Mouse (Mus musculus) embryonic facial prominence, embryonic 12.5 days (tissue): ENCODE results near the gene Lpcat4. TPM values are rescaled to one million over a fixed set of nuclear protein-coding genes. Genes with fewer than 3 reads are reported as not detected.
"Not testable (repeated sequence)": the region's sequence is repeated elsewhere in the genome, so short reads cannot be mapped to it uniquely, and the experiment has no call there.

Source experiments
- ATAC-seq: fragments of 200-750 bp; cut with Nextera tagmentation; 2 replicates; pipeline ENCODE4 v1.8.0; 2017; ENCODE audit not compliant: insufficient number of reproducible peaks, insufficient read depth, low FRiP score, low TSS enrichment
- H3K27ac ChIP-seq: fragments of 300-500 bp; sonication (generic); 2 replicates; pipeline ENCODE4 v1.5.1; 2016; ENCODE audit warnings: mild to moderate bottlenecking
- H3K27me3 ChIP-seq: fragments of 300-500 bp; sonication (generic); 2 replicates; pipeline ENCODE4 v1.6.1; 2016; ENCODE audit warnings: mild to moderate bottlenecking, moderate library complexity
- H3K36me3 ChIP-seq: fragments of 300-500 bp; sonication (generic); 2 replicates; pipeline ENCODE4 v1.6.1; 2016; ENCODE audit warnings: mild to moderate bottlenecking
- H3K4me1 ChIP-seq: fragments of 300-500 bp; sonication (generic); 2 replicates; pipeline ENCODE4 v1.6.1; 2016
- H3K4me2 ChIP-seq: fragments of 300-500 bp; sonication (generic); replicated peaks from 2 replicates; pipeline ENCODE4 v1.6.1; 2016; ENCODE audit warnings: mild to moderate bottlenecking, moderate library complexity
- H3K4me3 ChIP-seq: fragments of 300-500 bp; sonication (generic); 2 replicates; pipeline ENCODE4 v1.5.1; 2016; ENCODE audit warnings: mild to moderate bottlenecking
- H3K9ac ChIP-seq: fragments of 300-500 bp; sonication (generic); 2 replicates; pipeline ENCODE4 v1.6.1; 2016; ENCODE audit warnings: mild to moderate bottlenecking, moderate library complexity
- H3K9me3 ChIP-seq: fragments of 300-500 bp; sonication (generic); 2 replicates; pipeline ENCODE4 v1.6.1; 2016; ENCODE audit warnings: mild to moderate bottlenecking, moderate library complexity
- WGBS: fragments of 180-500 bp; shearing (Covaris S2); methylation state at CpG from one replicate; pipeline ENCODE4 v1.1.7; 2016; 5-methylcytosine and 5-hydroxymethylcytosine counted together
- polyA plus RNA-seq: library from polyadenylated mRNA; unstranded; fragments of >200 nt; fragmentation: Nextera tagmentation; extraction: Ambion mirVana; gene quantifications from 2 replicates; pipeline ENCODE4 v1.2.1, GENCODE M21; 2016

The Lpcat4 gene
- polyA plus RNA-seq, 1 experiment from 2014 or later, result 17.7 TPM

GRCm38 (mm10) chr2:112284363-112285030 lies 45.2 kb downstream of the Lpcat4 start:
- peak overlapping the region; percentile 45 for H3K4me3 ChIP-seq
- no peaks in the 10 kb centered on the region for H3K27me3 ChIP-seq
- H3K27ac ChIP-seq, result no peak overlapping the region
- H3K4me2 ChIP-seq, result peak overlapping the region; percentile 84
- H3K4me1 ChIP-seq, result no peaks in the 10 kb centered on the region
- peak overlapping the region; percentile 69 for H3K9ac ChIP-seq
- H3K9me3 ChIP-seq, result no peaks in the 10 kb centered on the region
- H3K36me3 ChIP-seq, result no peaks in the 10 kb centered on the region
- WGBS, result under 1% methylated on average over 21 of the region's 21 CpGs
- ATAC-seq, result peak; percentile 88

GRCm38 (mm10) chr2:112285031-112285390 lies 45.7 kb downstream of the Lpcat4 start:
- no peak for ATAC-seq
- Histone ChIP-seq H3K4me2 (peak overlapping the region; percentile 84), H3K27ac (no peak overlapping the region), H3K4me1 (no peaks in the 10 kb centered on the region), H3K27me3 (no peaks in the 10 kb centered on the region), H3K9ac (no peak overlapping the region), H3K4me3 (peak overlapping the region; percentile 45), H3K9me3 (no peaks in the 10 kb centered on the region), H3K36me3 (no peaks in the 10 kb centered on the region)
- 57% methylated on average over 6 of the region's 6 CpGs for WGBS

- 97% methylated on average over 1 of the region's 1 CpGs for whole genome bisulfite sequencing
- H3K27me3 ChIP-seq, ATAC-seq, H3K4me1 ChIP-seq, H3K9ac ChIP-seq, H3K27ac ChIP-seq, H3K4me3 ChIP-seq, H3K9me3 ChIP-seq, H3K4me2 ChIP-seq, H3K36me3 ChIP-seq: not testable (repeated sequence)
These were observed 46.8 kb downstream of the Lpcat4 start for GRCm38 (mm10) chr2:112286062-112286461.

- Histone ChIP-seq H3K4me3 (no peak overlapping the region), H3K27me3 (no peaks in the 10 kb centered on the region), H3K9ac (no peak overlapping the region), H3K36me3 (no peaks in the 10 kb centered on the region), H3K9me3 (no peaks in the 10 kb centered on the region), H3K4me2 (no peak overlapping the region), H3K4me1 (no peaks in the 10 kb centered on the region), H3K27ac (no peak overlapping the region)
- 69% methylated on average over 4 of the region's 4 CpGs for WGBS
- no peak for ATAC-seq
These were observed 47.8 kb downstream of the Lpcat4 start for GRCm38 (mm10) chr2:112287059-112287458.

- Histone ChIP-seq H3K9ac (no peak overlapping the region), H3K4me2 (no peak overlapping the region), H3K27me3 (no peaks in the 10 kb centered on the region), H3K4me3 (no peak overlapping the region), H3K4me1 (no peaks in the 10 kb centered on the region), H3K9me3 (no peaks in the 10 kb centered on the region), H3K27ac (no peak overlapping the region), H3K36me3 (no peaks in the 10 kb centered on the region)
- 92% methylated on average over 3 of the region's 3 CpGs for WGBS
- ATAC-seq, result no peak
These were observed 50.2 kb downstream of the Lpcat4 start for GRCm38 (mm10) chr2:112289507-112289906.

GRCm38 (mm10) chr2:112292823-112293222 lies 53.6 kb downstream of the Lpcat4 start:
- Histone ChIP-seq H3K4me3 (no peak overlapping the region), H3K27me3 (no peaks in the 10 kb centered on the region), H3K4me2 (no peak overlapping the region), H3K9ac (no peak overlapping the region), H3K36me3 (no peaks in the 10 kb centered on the region), H3K9me3 (no peaks in the 10 kb centered on the region), H3K27ac (no peak overlapping the region), H3K4me1 (no peaks in the 10 kb centered on the region)
- 85% methylated on average over 2 of the region's 2 CpGs for WGBS
- no peak for ATAC-seq

- no peaks in the 10 kb centered on the region for H3K4me1 ChIP-seq
- H3K4me3 ChIP-seq, result no peak overlapping the region
- 74% methylated on average over 3 of the region's 3 CpGs for WGBS
- H3K27ac ChIP-seq, result no peak overlapping the region
- no peaks in the 10 kb centered on the region for H3K9me3 ChIP-seq
- ATAC-seq, result no peak
- no peak overlapping the region for H3K9ac ChIP-seq
- no peak overlapping the region for H3K4me2 ChIP-seq
- H3K27me3 ChIP-seq, result no peaks in the 10 kb centered on the region
- H3K36me3 ChIP-seq, result no peaks in the 10 kb centered on the region
These were observed 56.9 kb downstream of the Lpcat4 start for GRCm38 (mm10) chr2:112296211-112296610.

Other genes with a start within 250 kb of the Lpcat4 start
- gene Olfr1309, start 249.2 kb upstream of the Lpcat4 start, polyA plus RNA-seq, result not detected in 2 replicates
- not detected in 2 replicates for gene Olfr1310, start 226.8 kb upstream of the Lpcat4 start, polyA plus RNA-seq
- gene Olfr1311, start 215.1 kb upstream of the Lpcat4 start, polyA plus RNA-seq, result not detected in 2 replicates
- not detected in 2 replicates for gene Olfr1312, start 189.2 kb upstream of the Lpcat4 start, polyA plus RNA-seq
- not detected in 2 replicates for gene Olfr1313, start 161.6 kb upstream of the Lpcat4 start, polyA plus RNA-seq
- gene Olfr1314, start 142.7 kb upstream of the Lpcat4 start, polyA plus RNA-seq, result not detected in 2 replicates
- not detected in 2 replicates for gene Olfr1315-ps1, start 124.0 kb upstream of the Lpcat4 start, polyA plus RNA-seq
- gene Olfr1316, start 104.5 kb upstream of the Lpcat4 start, polyA plus RNA-seq, result not detected in 2 replicates
- not detected in 2 replicates for gene Olfr1317, start 99.1 kb upstream of the Lpcat4 start, polyA plus RNA-seq
- not detected in 2 replicates for gene Olfr1318, start 85.3 kb upstream of the Lpcat4 start, polyA plus RNA-seq
- not detected in 2 replicates for gene Nutm1, start 19.8 kb downstream of the Lpcat4 start, polyA plus RNA-seq
- gene Nop10, start 22.5 kb downstream of the Lpcat4 start, polyA plus RNA-seq, result 169 and 180 TPM in 2 replicates
- gene Slc12a6, start 26.4 kb downstream of the Lpcat4 start, polyA plus RNA-seq, result 12.9 and 14.3 TPM in 2 replicates
- not detected in 2 replicates for gene Gm21985, start 26.8 kb downstream of the Lpcat4 start, polyA plus RNA-seq
- 101 and 109 TPM in 2 replicates for gene Emc4, start 128.6 kb downstream of the Lpcat4 start, polyA plus RNA-seq
- gene Katnbl1, start 139.7 kb downstream of the Lpcat4 start, polyA plus RNA-seq, result 45.9 and 50.3 TPM in 2 replicates
- 12.5 and 12.8 TPM in 2 replicates for gene Emc7, start 215.5 kb downstream of the Lpcat4 start, polyA plus RNA-seq
- gene Chrm5, start 241.3 kb downstream of the Lpcat4 start, polyA plus RNA-seq, result not detected in 2 replicates